Mouse (Mus musculus) right cerebral cortex, postnatal 14 days (tissue): ENCODE measurements around the gene Lect2.

Source experiments
- DNase-seq: peaks from one replicate; pipeline ENCODE4 v3.0.0; 2022

Gene Lect2

GRCm38 (mm10) chr13:56548401-56548800, at the start of gene Lect2:
Lect2 (minus strand) TSS chr13:56548502.
- DNase-seq, result no peak

- DNase-seq, result no peak
Measured at GRCm38 (mm10) chr13:56597296-56597695, 49.0 kb upstream of the Lect2 start.

DNA sequence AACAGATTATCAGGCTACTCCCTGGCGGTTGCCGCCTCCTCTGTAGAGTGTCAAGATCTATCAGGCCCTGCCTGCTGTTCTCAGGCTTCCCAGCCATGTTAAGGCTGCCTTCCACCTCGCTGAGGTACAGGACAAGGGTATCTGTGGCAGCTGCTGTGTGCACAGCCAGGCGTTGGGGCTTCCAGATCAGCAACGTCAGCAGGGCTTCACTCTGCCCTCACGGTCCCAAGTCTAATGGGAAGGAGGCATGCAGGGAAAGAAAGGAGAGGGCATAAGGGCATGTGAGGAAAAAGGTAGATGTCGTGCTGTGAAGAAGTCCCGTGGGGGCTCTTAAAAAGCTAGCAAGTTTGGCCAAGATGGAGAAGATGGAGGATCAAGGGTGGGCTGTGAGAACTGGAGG, 46.9 kb upstream of the Lect2 start:
- DNase-seq, result no peak

DNA sequence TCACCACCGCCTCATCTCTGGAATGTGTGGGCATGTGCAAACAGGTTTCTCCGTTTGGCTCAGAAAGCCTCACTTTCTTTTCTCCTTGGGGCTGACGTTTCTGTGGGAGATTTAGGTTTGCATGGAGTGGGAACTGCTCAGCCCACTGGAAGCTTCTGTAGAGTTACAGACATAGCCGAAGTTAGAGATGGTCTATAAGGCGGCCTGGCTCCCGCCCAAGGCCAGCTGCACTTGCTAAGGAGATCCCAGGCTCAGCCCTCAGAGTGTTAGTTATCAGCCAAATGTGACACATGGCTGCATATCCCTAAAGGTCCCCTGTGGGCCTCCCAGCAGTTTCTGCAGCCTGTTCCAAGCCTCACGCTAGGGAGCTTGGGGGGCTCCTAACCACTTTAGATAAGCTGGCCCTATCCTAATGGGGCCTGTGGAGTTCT, 45.7 kb upstream of the Lect2 start:
- DNase-seq, result no peak

DNA sequence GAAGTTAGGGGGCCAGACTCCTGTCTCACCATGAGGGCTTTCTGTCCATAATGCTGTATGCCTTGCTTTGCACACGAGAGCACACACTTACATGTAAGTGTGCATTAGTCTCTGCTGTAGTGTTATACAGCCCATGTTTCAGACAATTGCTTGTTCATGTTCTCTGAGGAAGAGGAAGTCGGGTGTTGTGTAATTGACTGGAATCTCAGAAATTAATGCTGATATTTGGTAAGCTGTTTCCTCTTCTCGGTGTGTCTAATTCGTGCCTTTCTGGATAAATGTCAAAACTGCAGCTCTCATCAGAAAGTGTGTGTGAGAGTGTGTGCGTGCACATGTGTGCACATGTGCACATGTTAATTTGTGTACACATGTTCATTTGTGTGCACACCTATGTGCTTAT, 44.9 kb upstream of the Lect2 start:
- DNase-seq, result no peak

- DNase-seq, result no peak
Measured at GRCm38 (mm10) chr13:56591939-56592338, 43.6 kb upstream of the Lect2 start.

DNA sequence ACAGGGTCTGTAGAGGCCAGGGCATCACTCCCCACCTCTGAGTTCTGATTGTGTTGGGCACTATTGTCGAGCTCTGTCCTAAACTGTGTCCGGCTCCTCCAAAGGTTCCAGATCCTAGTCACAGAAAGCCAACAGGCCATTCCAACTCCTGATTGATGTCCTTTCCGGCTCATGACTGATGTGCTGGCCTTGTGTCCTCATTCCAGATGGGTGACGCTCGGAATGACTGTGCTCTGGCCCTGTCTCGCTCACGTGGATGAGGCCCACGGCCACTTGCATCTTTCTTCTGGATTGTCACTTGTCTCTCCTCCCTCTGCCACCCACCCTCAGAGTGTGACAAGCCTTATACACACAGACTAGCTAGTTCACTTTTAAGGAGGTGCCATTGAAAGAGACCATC, 42.9 kb upstream of the Lect2 start:
- DNase-seq, result no peak

GRCm38 (mm10) chr13:56590202-56590601, 41.9 kb upstream of the Lect2 start:
- DNase-seq, result no peak

GRCm38 (mm10) chr13:56588454-56589117, 40.3 kb upstream of the Lect2 start:
- no peak for DNase-seq

DNA sequence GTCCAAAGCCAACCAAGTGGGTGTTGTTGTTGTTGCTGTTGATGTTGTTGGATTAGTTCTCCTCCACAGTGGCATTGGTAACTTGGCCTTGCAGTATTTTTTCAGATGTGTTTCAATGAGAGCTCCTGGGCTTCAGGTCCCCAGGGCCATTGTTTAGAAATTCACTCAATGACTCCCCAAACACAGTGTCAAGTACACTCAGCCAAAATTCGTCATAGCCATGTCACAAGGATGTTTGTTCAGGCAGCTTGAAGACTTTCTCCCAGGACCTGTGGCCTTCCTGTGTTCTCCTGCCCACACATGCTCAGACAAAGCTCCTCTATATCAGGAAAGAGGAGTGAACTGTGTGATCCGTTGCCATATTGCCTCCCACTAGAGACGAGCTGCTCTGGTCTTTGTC, 37.7 kb upstream of the Lect2 start:
- no peak for DNase-seq

- no peak for DNase-seq
Measured at GRCm38 (mm10) chr13:56582720-56583119, 34.4 kb upstream of the Lect2 start.

- peak; percentile 22 for DNase-seq
Measured at GRCm38 (mm10) chr13:56581961-56582434, 33.7 kb upstream of the Lect2 start.

DNA sequence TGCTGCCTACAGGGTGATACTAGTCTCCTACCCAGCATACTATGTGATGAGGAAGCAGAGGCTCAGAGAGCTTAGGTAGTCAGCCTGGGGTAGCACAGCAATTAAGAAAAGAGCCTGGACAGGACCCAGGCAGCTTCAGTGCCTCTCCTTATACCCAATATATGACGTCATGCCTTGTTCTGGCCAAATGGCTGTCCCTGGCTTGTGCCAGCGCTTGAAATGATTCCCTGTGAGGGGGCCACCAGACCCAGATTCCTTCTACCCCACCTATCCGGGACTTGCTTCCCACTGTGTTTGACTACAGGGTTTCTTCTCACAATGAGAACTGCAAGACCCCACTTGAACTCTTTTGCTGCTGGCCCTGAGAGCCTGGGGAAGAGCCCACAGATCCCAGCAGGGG, 33.2 kb upstream of the Lect2 start:
- DNase-seq, result no peak

DNA sequence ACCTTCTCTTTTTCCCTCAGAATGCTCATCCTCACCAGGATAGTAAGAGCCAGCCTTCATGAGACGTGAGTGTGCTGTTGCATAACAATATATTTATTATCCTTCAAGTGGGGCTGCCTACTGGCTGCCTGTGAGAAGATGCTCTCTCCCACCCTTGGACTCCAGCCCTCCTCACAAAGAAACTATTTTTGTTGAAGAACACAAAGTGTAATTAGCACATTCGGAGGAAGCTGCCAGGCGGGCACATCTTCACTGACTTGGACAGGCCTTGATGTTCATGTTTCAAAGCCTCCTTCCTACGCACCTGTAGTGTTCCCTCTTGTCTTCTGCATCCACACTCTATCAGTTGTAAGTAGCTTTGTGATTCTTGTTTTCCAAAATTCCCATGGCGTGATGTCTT, 32.1 kb upstream of the Lect2 start:
- no peak for DNase-seq

GRCm38 (mm10) chr13:56578097-56578496, 29.8 kb upstream of the Lect2 start:
- no peak for DNase-seq

DNA sequence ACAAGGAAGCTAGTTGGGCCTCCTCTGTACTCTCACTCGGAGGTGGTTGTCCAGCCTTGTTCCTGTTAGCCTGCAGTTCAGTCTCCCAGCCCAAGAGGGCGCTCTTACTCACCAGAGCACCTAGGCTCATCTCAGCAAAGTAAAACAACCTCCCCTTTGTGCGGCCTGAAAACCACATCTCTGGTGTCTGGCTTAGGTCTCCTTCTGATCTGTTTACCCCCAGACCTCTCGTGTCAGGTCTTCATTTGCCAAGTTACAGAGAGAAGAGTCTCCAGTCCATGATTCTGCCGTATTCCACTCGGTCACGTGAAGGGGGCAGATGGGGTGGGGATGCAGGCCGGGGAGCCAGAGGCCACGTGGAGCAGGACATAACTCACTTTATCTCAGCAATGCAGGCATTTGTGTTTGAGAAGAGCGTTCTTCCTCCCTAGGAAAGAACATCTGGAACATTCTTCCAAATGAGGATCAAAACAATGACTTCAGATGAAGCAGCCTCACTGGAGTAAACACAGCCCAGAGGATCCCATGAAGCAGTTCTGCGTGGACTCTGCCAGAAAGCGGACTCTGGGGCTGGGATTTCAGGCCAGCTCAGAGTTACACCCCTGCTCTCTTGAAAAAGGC, 27.5 kb upstream of the Lect2 start:
- peak; percentile 59 for DNase-seq

DNA sequence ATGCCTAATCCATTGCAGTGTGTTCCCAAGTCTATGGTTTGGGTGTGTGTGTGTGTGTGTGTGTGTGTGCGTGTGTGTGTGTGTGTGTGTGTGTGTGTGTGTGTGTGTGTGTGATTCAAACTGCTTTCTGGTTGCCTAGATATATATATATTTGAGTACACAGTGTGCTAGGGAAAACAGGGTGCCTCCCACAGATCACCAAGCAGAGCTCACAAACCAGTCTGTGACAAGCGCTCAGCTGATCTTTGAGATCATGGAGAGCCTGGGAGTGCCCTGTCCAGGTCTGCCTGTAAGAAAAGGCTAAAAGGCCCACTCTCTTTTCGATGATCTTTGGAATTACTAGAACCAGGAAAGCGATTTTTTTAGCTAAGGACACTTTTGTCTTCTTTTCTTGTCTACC, 26.8 kb upstream of the Lect2 start:
- no peak for DNase-seq

GRCm38 (mm10) chr13:56571645-56572044, 23.3 kb upstream of the Lect2 start:
- no peak for DNase-seq

DNA sequence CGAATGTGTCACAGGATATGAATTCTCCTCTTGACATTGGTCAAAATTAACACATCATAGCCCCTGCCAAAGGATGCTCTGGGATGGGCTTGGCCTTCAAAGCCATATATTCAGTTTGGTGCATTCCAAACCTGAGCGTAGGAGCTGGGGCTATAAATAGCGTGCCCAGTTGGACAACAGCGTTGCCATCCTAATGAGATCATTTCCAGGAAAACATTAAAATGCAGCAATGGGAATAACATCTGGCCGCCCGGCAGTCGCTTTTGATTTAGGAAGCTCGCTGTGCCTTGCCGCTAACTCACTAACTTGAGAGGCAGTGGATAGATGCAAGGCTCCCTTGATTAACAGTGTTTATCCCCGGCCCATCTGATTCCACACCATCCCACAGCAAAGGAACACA, 18.0 kb upstream of the Lect2 start:
- no peak for DNase-seq

DNA sequence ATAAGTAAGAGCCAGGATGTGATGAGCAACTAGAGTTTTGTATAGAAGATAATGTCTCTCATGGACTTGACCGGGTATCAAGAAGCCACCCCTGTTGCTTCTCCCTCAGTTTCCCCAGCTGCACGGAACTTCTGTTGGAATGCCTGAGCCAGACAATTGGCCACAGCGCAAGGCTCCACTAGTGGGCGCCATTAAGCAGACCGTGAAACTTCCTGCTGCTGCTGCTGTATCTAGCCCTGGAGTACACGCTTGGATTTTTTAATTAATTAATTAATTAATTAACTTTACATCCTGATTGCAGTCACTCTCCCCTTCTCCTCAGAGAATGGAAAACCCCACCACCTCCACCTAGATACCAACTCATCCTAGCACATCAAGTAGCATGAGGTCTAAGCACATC, 14.8 kb upstream of the Lect2 start:
- DNase-seq, result peak; percentile 52

DNA sequence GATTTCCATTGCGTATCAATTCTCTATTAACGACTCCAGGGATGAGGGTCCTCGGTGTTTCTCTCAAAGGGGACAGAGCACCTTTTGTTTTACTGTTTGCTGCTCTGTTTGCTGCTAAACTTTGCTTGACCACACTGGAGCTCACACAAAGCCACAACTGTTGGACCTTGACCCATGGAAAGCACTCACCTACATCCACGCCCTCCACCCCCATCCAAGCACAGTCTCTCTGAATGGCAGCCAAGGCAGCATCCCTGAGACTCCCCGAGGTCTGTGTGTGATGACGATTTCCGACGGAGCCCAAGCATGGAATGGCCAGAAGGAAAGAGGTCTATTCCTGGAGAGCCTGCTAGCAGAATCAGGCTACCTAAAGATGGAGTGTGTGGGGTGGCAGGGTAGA, 12.8 kb upstream of the Lect2 start:
- no peak for DNase-seq

- no peak for DNase-seq
Measured at GRCm38 (mm10) chr13:56559841-56560370, 11.6 kb upstream of the Lect2 start.

GRCm38 (mm10) chr13:56558811-56559210, 10.5 kb upstream of the Lect2 start:
- DNase-seq, result no peak

DNA sequence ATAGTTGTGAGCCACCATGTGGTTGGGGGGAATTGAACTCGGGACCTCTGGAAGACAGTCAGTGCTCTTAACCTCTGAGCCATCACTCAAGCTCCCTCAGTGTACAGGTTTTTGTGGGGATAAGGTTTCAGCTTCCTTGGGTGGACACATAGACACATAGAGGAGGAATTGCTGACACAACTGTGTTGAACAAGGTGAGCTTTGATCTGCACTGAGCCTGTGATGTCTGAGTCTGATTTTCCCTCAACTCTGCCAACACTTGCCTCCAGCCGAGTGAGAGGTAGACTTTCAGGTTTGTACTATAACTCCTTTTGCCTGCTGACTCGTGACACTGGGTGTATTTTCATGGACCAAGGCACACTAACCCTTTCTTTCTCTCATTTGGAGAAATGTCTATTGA, 8.4 kb upstream of the Lect2 start:
- no peak for DNase-seq

- DNase-seq, result no peak
Measured at GRCm38 (mm10) chr13:56555957-56556356, 7.7 kb upstream of the Lect2 start.
